Mouse (Mus musculus) heart, embryonic 10.5 days (tissue): ENCODE measurements around the gene Msrb2. TPM values are rescaled to one million over a fixed set of nuclear protein-coding genes. Genes with fewer than 3 reads are reported as not detected.
A peak's percentile ranks its signal among the peaks of the same experiment; 100 is the strongest.

Source experiments
- DNase-seq: peaks from one replicate; pipeline ENCODE4 v3.0.0-alpha.2; 2017; ENCODE audit warnings: low spot score
- H3K27ac ChIP-seq: fragments of 300-500 bp; sonication (generic); 2 replicates; pipeline ENCODE4 v1.5.1; 2016; ENCODE audit warnings: mild to moderate bottlenecking
- H3K27me3 ChIP-seq: fragments of 300-500 bp; sonication (generic); 2 replicates; pipeline ENCODE4 v1.6.1; 2016; ENCODE audit warnings: mild to moderate bottlenecking; ENCODE audit not compliant: poor library complexity, insufficient read depth, severe bottlenecking
- H3K36me3 ChIP-seq: fragments of 300-500 bp; sonication (generic); 2 replicates; pipeline ENCODE4 v1.6.1; 2016; ENCODE audit warnings: mild to moderate bottlenecking, moderate library complexity
- H3K4me1 ChIP-seq: fragments of 300-500 bp; sonication (generic); 2 replicates; pipeline ENCODE4 v1.6.1; 2016; ENCODE audit warnings: mild to moderate bottlenecking
- H3K4me3 ChIP-seq: fragments of 300-500 bp; sonication (generic); 2 replicates; pipeline ENCODE4 v1.5.1; 2016; ENCODE audit warnings: mild to moderate bottlenecking, moderate library complexity
- H3K9me3 ChIP-seq: fragments of 300-500 bp; sonication (generic); 2 replicates; pipeline ENCODE4 v1.6.1; 2016; ENCODE audit warnings: mild to moderate bottlenecking, moderate library complexity
- WGBS: fragments of 180-500 bp; shearing (Covaris S2); methylation state at CpG from one replicate; pipeline ENCODE4 v1.1.7; 2016; 5-methylcytosine and 5-hydroxymethylcytosine counted together
- polyA plus RNA-seq: library from polyadenylated mRNA; unstranded; fragments of >200 nt; fragmentation: Nextera tagmentation; extraction: Ambion mirVana; gene quantifications from 2 replicates; pipeline ENCODE4 v1.2.1, GENCODE M21; 2016

Gene Msrb2
- polyA plus RNA-seq = 23.9 and 29.6 TPM in 2 replicates

DNA sequence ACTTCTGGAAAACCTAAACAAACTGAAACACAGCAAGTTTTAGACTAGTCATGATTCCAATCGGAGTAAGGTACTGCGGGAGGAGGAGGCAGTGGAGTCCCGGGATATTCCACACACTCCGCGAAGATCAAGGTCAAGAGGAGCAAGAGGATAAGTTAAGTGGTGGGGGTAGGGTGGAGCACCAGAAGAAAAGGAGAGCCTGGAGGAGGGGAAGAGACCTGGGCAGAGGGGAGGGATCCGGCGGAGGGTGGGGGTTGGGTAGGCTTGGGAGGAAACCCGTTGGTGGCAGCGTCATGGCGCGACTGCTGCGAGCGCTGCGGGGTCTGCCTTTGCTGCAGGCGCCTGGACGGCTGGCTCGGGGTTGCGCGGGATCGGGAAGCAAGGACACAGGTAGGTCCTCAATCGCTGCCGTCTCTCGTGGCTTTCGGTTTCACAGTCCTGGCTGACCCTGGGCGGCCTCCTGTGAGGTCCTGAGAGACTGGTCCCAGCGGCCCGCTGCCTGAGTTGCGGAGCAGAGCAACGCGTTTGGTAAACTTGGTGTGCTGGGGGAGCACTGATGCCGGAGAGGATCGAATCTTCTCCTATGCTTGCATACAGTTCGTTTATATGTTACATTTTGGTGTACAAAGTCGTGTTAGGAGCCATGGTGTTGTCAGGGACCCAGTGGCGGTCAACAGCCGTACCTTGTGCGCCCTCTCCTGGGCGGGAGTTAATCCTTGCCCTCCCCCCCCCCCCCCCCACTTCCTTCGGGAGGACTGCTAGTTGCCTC, at the start of gene Msrb2:
Gene Msrb2, plus strand, starts transcription at position 51 of the 769 bp plus-strand sequence.
- peak; percentile 92 for DNase-seq
- under 1% methylated on average over 39 of the region's 39 CpGs for WGBS

DNA sequence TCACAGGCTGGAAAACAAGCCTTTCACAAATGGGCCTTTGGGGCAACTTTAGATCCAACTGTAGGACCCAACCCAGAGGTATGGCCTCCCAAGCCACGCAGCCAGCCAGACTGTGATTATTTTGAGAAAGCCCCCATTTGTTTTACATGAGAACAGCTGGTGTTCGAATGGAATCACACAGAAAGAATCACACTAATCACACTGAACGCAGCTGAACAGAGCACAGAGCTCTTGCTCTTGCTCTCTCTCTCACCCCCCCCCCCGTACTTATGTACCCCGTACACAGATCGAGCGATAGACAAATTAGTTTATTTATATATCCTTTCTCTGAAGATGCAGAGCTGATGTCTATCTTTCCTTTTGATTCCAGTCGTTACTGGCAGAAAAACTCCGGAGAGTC, 48.8 kb upstream of the Msrb2 start:
- no peaks in the 10 kb centered on the region for H3K27me3 ChIP-seq
- peaks cover 4% of the 10 kb centered on the region; the same call in 1 of the 2 replicates for H3K4me1 ChIP-seq
- 78% methylated on average over 9 of the region's 9 CpGs for WGBS
- no peak overlapping the region for H3K4me3 ChIP-seq
- no peaks in the 10 kb centered on the region for H3K36me3 ChIP-seq
- no peak for DNase-seq
- H3K9me3 ChIP-seq = no peaks in the 10 kb centered on the region
- no peak overlapping the region for H3K27ac ChIP-seq

More for the DNA sequence above, at the start of gene Msrb2:
- Histone ChIP-seq H3K4me1 (peaks cover 6% of the 10 kb centered on the region; the same call in 1 of the 2 replicates), H3K27me3 (no peaks in the 10 kb centered on the region), H3K9me3 (no peaks in the 10 kb centered on the region), H3K27ac (peak within 1 kb of the TSS; percentile 97), H3K36me3 (0 out of 2 replicates have a peak, but pooled peaks cover 3% of the 10 kb centered on the region), H3K4me3 (peak within 1 kb of the TSS; percentile 82)

DNA sequence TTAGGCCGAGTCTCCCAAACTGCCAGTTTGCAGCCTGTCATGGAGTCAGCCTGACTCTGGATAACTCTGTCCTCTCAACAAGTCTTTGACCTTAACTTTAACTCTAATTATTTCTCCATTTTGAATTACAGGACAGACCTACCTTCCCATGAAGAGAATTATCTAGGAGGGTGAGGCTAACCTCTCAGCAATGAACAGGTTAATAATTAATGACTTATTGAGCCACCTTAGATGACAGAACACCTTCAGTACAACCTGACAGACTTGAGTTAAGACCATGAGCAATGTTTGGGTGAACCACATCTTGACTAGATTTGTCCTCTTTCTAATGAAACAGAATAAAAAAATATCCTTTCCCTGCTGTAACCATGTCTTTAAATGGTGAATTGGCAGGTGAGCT, 44.9 kb upstream of the Msrb2 start:
- H3K27ac ChIP-seq = no peak overlapping the region
- no peaks in the 10 kb centered on the region for H3K36me3 ChIP-seq
- WGBS = 74% methylated on average over 1 of the region's 1 CpGs
- no peaks in the 10 kb centered on the region for H3K27me3 ChIP-seq
- DNase-seq = no peak
- H3K4me3 ChIP-seq = no peak overlapping the region
- no peaks in the 10 kb centered on the region for H3K9me3 ChIP-seq
- no peaks in the 10 kb centered on the region for H3K4me1 ChIP-seq

DNA sequence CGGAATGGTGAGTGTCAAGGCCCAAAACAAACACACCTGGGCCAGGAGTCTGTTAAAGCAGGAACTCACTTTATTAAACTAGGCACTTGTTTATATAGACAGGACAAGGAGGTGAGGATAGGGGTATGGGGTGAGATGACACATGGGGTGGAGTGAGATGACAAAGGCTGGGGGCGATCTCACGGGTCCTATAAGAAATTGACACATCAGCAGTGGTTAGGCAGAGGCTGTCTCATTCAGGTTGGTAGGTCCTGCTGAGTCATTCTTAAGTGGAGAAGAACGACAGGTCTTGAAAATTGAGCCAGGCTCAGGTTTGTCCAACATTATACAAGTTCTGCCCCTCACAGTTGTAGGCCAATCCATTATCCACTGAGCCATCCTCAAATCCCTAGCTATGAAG, 43.4 kb upstream of the Msrb2 start:
- WGBS = 75% methylated on average over 4 of the region's 4 CpGs
- no peaks in the 10 kb centered on the region for H3K4me1 ChIP-seq
- H3K9me3 ChIP-seq = no peaks in the 10 kb centered on the region
- H3K27me3 ChIP-seq = no peaks in the 10 kb centered on the region
- no peak overlapping the region for H3K4me3 ChIP-seq
- no peak overlapping the region for H3K27ac ChIP-seq
- no peak for DNase-seq
- no peaks in the 10 kb centered on the region for H3K36me3 ChIP-seq

DNA sequence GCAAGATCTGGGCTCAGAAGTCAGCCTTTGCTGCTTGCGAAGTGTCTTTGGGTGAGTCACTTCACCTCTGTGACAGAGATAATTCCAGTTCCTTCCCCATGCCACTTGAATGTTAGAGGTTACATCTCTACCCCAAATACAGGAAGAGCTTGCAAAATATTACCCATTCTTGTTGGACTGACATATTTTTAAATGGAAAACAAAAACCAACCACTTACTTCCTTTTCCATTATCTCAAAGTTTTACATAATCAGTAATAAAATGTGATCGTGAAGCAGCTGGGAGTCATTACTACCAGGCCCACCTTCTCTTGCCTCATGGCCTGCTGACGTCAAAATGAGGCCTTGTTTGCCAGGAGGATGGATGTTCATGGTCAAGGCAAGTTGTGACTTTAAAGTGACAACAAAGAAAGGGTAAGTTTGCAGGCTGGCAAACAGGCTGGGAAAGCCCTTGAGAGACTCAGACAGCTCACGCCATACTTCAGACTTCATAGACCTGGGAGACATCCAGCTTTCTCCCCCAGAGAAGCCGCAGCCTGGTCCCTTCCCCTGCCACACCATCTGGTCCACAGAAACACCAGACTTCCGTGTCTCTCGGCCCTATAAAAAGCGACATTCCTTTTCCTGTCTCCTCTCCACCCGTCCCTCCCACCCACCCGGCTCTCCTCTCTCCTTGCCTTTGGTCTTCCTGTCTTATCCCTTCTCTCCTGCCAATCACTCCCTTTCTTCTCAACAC, 27.2 kb upstream of the Msrb2 start:
- 40% methylated on average over 10 of the region's 10 CpGs for WGBS
- no peak for DNase-seq
- Histone ChIP-seq H3K4me3 (peak overlapping the region; percentile 40), H3K36me3 (no peaks in the 10 kb centered on the region), H3K27me3 (no peaks in the 10 kb centered on the region; the same call in 1 of the 2 replicates), H3K4me1 (peaks cover 5% of the 10 kb centered on the region; the same call in 1 of the 2 replicates), H3K9me3 (no peaks in the 10 kb centered on the region), H3K27ac (peak overlapping the region; percentile 72)

DNA sequence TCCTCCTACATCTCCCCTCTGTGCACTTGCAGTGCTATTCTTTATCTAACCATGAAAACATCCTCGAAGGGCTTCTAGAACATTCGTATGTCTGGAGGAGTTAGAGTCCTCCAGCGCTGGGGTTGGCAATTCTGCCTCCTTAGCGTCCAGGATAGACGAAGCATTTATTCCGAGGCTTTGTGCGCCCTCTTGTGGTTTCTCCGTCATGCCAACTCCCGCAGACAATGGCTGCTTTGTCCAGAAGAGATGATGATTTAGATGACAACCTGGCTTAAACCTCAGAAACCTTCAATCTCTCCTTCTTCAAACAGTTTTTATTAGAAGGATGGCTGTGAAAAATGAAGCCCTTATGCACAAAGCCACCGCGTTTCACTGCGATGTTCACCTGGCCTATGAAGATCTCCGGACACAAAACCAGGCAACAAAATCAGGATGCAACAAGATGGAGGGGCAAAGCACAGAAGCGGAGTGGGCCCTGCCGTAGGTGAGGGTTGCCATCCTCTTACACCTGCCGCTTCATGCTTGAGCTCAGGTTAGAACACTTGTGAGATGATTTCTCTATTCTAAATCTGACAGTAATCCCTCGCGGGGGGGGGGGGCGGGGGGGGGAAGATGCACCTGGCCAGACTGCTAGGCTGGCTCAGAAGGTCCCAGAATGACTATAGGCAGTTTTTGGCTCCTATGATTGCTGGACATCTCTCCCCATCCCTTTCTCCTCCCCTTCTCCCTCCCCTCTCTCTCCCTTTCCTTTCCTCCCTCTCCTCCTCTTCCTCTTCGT, 26.4 kb upstream of the Msrb2 start:
- Histone ChIP-seq H3K4me1 (peaks cover 5% of the 10 kb centered on the region; the same call in 1 of the 2 replicates), H3K27me3 (no peaks in the 10 kb centered on the region; the same call in 1 of the 2 replicates), H3K27ac (peak overlapping the region; percentile 72), H3K36me3 (no peaks in the 10 kb centered on the region), H3K9me3 (no peaks in the 10 kb centered on the region), H3K4me3 (peak overlapping the region; percentile 40)
- peak; percentile 86 for DNase-seq
- 27% methylated on average over 20 of the region's 20 CpGs for whole genome bisulfite sequencing

DNA sequence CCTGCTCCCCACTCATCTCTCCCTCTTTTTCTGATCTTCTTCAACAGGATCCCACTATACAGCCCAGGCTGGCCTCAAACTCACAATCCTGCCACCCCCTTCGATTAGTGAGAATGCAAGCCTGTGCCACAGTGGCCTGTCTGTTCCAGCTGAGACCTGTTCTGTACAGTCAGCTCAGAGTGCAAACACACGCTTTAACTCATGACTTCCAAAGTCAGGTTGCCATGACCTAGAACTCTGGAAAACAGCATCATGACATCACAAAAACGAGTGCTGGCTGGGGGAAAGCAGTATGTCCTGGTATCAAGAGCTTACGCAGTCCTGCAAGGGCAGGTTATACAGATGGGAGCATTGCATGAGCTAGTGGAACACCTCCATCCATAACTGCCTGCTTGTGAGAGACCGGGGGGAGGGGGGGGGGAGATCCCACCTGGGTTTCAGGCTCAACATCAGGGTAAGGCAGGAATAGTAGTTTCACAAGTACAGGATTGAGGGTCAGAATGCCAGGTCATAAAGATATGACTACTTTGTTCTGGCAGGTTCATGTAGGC, 25.8 kb upstream of the Msrb2 start:
- no peak overlapping the region for H3K4me3 ChIP-seq
- no peaks in the 10 kb centered on the region for H3K9me3 ChIP-seq
- peaks cover 5% of the 10 kb centered on the region; the same call in 1 of the 2 replicates for H3K4me1 ChIP-seq
- H3K27me3 ChIP-seq = no peaks in the 10 kb centered on the region; the same call in 1 of the 2 replicates
- WGBS = 69% methylated on average over 5 of the region's 5 CpGs
- H3K27ac ChIP-seq = no peak overlapping the region
- DNase-seq = no peak
- H3K36me3 ChIP-seq = no peaks in the 10 kb centered on the region

DNA sequence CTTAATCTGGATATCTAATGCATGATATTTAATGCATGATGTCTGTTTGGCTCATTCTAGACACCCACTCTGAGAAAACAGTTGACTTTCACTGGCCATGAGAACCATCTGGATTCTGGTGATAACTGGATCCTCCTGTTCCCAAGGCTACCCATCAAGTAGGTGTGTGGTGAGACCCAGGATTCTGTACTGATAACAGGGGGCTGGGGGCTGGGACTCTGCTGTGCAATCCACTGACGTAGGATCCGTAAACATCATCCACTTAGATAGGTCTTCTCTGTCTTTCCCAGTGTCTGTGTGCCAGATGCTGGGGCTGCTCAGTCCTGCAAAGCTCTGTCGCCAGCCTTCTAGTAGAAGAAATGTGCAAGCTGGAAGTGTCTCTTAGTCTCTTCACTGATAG, 22.8 kb upstream of the Msrb2 start:
- peaks cover 5% of the 10 kb centered on the region; the same call in 1 of the 2 replicates for H3K4me1 ChIP-seq
- WGBS = 57% methylated on average over 3 of the region's 3 CpGs
- H3K9me3 ChIP-seq = no peaks in the 10 kb centered on the region
- DNase-seq = no peak
- H3K27me3 ChIP-seq = no peaks in the 10 kb centered on the region; the same call in 1 of the 2 replicates
- H3K36me3 ChIP-seq = no peaks in the 10 kb centered on the region
- H3K27ac ChIP-seq = no peak overlapping the region
- no peak overlapping the region for H3K4me3 ChIP-seq

DNA sequence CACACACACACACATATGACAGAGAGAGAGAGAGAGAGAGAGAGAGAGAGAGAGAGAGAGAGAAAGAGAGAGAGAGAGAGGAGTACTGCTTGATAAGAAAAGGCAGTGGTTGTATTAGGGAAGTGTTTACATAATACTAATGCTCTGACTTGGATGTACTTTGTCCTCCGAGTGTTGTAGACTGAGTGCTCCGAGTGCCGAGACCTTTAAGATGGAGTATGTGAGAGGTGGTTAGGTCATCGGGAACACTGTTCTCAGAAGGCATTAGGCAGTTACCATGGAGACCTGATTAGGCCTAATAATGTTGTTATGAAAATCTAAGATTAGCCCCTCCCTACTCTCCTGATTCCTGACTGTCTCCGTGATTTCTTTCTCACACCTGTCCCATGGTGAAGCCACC, 21.1 kb upstream of the Msrb2 start:
- WGBS = 78% methylated on average over 5 of the region's 5 CpGs
- no peaks in the 10 kb centered on the region for H3K4me1 ChIP-seq
- DNase-seq = no peak

DNA sequence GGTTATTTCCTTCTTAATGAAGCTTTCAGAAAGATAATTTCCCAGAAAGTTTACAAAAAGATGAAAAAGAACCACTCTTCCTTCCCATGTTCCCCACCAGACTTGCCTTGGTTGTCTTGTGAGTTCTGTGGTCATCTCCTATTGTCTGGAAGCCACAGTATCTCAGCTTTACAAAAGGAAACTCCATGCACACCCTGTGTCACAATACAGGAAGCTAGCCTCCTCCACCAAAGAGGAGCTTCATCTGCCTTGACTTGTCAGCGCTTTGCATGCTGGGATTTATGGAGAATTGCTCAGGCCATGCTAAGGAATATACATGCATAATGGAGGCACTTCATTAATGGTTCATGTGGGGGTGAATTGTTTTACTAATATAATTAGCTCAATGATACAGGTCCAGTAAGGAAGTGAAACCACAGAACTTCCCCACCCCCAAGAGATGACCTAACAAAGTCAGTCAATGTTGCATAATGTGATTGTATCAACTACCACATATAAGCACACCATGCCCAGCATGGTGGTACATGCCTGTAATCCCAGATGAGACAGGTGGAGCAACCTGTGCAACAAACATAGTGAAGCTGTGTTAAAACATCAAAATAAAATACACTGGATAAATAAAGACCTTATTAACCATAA, 19.5 kb upstream of the Msrb2 start:
- WGBS = 70% methylated on average over 1 of the region's 1 CpGs
- Histone ChIP-seq H3K9me3 (no peaks in the 10 kb centered on the region), H3K4me1 (no peaks in the 10 kb centered on the region), H3K27me3 (no peaks in the 10 kb centered on the region), H3K27ac (no peak overlapping the region), H3K4me3 (no peak overlapping the region), H3K36me3 (no peaks in the 10 kb centered on the region)
- no peak for DNase-seq

More for the DNA sequence above, 21.1 kb upstream of the Msrb2 start:
- Histone ChIP-seq H3K27me3 (no peaks in the 10 kb centered on the region; the same call in 1 of the 2 replicates), H3K9me3 (no peaks in the 10 kb centered on the region), H3K27ac (no peak overlapping the region), H3K4me3 (no peak overlapping the region), H3K36me3 (no peaks in the 10 kb centered on the region)

DNA sequence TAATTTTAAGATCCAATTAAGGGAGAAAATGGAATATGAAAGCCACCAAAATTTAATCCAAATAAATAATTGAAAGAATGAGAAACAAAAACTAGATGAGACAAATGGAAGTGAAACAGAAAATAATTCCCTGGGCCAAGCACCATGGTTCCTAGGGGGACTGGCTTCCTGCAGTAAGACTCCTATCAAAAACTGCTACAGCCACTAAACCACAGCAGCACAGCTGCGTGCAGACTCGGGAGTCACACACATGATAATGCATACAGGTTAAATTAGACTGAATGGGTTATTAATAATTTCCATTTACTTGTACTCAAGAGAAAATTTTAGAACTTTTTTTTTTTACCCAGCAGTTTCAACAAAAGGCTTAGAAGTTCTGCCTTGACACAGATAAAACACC, 18.1 kb upstream of the Msrb2 start:
- H3K9me3 ChIP-seq = no peaks in the 10 kb centered on the region
- no peak for DNase-seq
- no peaks in the 10 kb centered on the region for H3K36me3 ChIP-seq
- no peaks in the 10 kb centered on the region for H3K27me3 ChIP-seq
- H3K4me3 ChIP-seq = no peak overlapping the region
- 85% methylated on average over 2 of the region's 2 CpGs for WGBS
- H3K4me1 ChIP-seq = no peaks in the 10 kb centered on the region
- no peak overlapping the region for H3K27ac ChIP-seq

DNA sequence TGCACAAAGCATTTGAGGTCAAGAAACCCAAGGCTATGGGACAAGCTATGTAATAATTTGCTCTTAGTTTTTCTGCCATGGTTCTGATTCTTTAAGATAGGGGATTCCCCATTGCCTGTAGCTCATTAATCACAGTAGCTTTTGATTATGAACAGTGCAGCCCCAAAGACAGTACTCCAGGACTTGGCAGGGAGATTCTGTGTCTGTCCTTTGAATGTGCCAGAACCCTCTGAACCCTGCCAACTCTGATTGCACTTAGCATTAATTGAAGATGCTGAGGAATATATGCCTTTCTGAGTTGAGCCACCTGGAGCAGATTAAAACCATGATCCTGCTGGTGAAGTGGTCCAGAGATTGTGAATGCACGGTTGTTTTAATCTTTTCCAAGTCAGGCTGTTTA, 8.4 kb upstream of the Msrb2 start:
- 71% methylated on average over 1 of the region's 1 CpGs for WGBS
- H3K9me3 ChIP-seq = no peaks in the 10 kb centered on the region
- H3K27me3 ChIP-seq = no peaks in the 10 kb centered on the region
- H3K27ac ChIP-seq = no peak overlapping the region
- H3K4me1 ChIP-seq = no peaks in the 10 kb centered on the region
- H3K36me3 ChIP-seq = no peaks in the 10 kb centered on the region
- no peak for DNase-seq
- no peak overlapping the region for H3K4me3 ChIP-seq
